Mouse (Mus musculus): ENCODE measurements around the gene Hypk.
"Not testable (repeated sequence)": the region's sequence is repeated elsewhere in the genome, so short reads cannot be mapped to it uniquely, and the experiment has no call there.

GRCm38 (mm10) chr2:121501550-121501949 lies 48.5 kb downstream of the Hypk start:
- not testable (repeated sequence) for TF ChIP-seq CTCF (IDR thresholded peaks at IDR 0.05; ENCODE audit: control insufficient read depth, insufficient read depth, low read length); POLR2A (IDR thresholded peaks at IDR 0.05; ENCODE audit: borderline replicate concordance, control insufficient read depth, low read depth, low read length)
